Mouse (Mus musculus) CD4-positive naive resting alpha-beta T cell, adult 76 days (primary cell): ENCODE data around the gene Enam. TPM values are rescaled to one million over a fixed set of nuclear protein-coding genes. Genes with fewer than 3 reads are reported as not detected.

Experiments
- total RNA-seq: library from RNA; stranded (reverse); gene quantifications from one replicate; pipeline ENCODE4 v1.2.4, GENCODE M21; 2023

Enam gene
- not detected for total RNA-seq

DNA sequence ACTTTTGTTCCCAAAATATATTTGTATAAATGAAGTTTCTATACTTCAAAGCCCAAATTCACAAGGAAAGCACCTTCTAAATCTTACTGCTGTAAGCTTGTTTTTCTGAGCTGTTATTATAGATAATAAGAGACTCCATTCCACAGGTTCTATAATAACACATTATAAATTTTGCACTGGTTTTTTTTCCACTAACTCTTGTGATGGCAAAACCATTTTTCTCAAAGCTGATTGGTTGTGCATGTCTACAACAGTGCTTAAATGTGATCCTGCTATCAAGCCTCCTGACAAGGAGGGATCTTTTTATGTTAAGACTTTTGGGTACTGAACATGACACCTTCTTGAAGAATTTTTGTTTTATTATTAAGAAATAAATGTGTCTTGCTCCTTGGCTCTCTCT, at the start of gene Enam:
TSS of gene Enam (plus strand) at position 301 of the 400 bp plus-strand sequence.

DNA sequence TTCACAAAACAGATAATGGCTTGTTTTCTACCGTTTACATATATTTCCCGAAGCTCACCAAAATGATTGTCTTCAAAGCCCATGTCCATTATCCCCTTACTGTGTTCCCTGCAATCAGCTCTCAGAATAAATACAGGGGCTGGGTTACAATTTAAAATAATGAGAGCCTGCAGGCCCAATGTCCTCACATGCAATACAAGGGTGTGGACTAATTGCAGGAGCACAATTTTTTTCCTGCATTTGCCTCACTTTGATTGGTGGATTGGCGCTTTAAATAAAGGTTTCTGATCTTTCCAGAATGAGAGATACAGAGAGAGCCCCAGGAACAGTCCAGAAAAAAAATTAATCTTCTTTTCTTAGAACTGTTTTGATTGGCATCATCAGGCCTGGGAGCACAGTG, 32.1 kb upstream of the Enam start, which contains the start of gene Ambn:
TSS of gene Ambn (plus strand) at position 301 of the 400 bp plus-strand sequence.

DNA sequence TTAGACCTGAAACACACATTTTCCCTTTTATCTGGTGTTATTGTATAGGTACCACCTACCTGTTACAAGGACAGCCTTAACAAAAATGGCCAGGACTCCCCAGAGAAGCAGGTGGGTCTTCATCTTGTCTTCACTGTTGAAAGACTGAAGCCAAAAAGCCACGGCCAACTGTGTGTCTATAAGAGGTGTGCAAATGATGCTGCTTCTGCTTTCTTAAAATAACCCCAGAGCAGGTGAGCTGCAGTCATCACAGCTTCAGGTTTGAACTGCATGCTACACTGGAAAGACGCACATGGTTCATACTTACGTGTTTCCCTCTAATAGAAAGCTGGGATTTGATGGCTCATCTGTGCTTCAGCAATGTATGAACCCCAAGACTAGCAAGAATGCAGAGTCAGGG, 39.9 kb downstream of the Enam start, which contains the start of gene Jchain:
TSS of gene Jchain (minus strand) at position 235 of the 400 bp plus-strand sequence.

DNA sequence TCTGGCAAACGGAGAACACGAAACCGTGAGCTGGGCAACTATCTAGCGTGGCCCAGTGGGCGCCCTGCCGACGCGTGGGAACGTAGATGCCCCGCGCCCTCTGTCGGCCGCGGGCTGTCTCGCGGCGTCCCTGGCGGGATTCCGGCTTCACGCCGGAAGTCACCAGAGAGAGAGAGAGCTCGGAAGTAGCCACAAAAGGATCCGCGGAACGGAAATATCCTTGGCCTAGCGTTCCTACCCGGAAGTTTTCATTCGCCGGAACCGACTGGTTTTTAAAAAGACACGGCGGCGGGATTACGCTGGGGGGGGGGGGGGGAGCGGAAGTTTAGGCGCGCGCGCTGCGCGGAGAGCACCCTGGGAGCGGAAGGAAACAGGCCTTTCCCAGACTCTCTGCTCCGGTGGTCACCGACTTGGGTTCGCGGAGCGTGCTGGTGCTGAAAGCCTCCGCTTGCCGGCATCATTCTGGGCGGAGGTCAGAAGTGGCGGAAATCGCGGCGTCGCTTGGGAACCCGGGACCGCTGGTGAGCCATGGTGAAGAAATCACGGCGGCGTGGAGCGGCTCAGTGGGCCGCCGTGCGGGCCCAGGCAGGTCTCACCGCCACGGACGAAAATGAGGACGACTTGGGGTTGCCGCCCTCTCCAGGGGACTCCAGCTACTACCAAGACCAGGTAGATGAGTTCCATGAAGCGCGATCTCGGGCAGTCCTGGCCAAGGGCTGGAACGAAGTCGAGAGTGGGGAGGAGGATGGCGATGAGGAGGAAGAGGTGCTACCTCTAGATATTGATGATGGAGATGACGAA, 66.5 kb downstream of the Enam start, which contains the start of gene Utp3:
TSS of gene Utp3 (plus strand) at position 377 of the 801 bp plus-strand sequence.

Other genes starting within 250 kb of the Enam start
- gene Gm7714, start 219.1 kb upstream of the Enam start, total RNA-seq, result not detected
- not detected for gene Prol1, start 170.7 kb upstream of the Enam start, total RNA-seq
- gene Amtn, start 111.9 kb upstream of the Enam start, total RNA-seq, result not detected
- not detected for gene Ambn, start 32.0 kb upstream of the Enam start, total RNA-seq
- 66.4 TPM for gene Jchain, start 39.9 kb downstream of the Enam start, total RNA-seq
- 54.1 TPM for gene Utp3, start 66.5 kb downstream of the Enam start, total RNA-seq
- 8.8 TPM for gene Rufy3, start 77.1 kb downstream of the Enam start, total RNA-seq
- 39.6 TPM for gene Grsf1, start 188.2 kb downstream of the Enam start, total RNA-seq
- gene Mob1b, start 232.9 kb downstream of the Enam start, total RNA-seq, result 27.0 TPM